Mouse (Mus musculus): ENCODE results near the gene Msi2.

Msi2 gene

DNA sequence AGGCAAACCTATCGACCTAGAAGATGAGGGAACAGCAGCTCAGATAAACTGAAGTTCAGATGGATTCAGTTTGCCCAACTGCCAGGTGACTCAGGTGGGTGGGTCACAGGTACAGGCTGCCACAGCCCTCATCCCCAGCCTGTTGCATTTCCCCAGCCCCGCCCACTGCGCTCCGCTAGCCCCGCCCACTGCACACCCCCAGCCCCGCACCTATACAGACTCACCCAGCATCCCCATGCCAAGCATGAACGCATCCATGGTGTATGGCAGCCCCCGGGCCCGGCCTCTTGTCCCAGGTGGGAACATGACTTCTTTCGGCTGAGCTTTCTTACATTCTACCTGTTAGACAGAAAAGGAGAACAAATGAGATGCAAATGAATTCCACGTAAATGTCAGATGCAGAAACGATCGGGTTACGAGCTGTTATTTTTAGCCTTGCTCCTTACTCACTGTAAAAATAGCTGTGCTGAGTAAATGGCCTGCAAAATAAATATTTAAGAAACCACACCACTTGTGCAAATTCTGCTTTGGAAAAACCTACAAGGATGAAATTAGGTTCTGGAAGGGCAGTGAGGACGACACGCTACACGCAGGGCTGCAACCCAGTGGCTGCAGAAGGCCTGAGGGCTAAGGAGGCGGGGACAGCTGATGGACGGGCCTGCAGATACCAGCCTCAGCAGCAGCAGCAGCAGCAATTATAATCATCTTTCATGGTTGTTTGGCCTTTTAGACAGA lies 323.8 kb downstream of the Msi2 start:
- DNase-seq = no peak

DNA sequence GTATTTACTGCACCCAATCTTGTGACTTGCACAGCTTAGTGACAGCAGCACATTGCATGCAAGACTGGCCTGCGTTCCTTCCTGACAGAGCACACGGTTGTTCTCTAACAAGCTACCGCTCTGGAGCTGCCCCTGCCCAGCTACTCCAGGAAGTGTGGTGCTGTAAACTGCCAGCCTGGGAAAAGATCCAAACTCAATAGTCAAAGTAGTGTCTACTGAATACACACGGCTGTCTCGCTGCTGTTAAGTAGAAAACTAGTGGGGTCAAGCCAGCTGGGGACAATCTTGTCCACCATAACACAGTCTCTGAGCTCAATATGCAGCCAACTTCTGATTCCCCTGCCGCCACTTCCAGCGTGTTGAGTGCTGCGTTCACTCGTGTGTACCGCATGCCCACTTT lies 325.6 kb downstream of the Msi2 start:
- DNase-seq = peak; percentile 17

DNA sequence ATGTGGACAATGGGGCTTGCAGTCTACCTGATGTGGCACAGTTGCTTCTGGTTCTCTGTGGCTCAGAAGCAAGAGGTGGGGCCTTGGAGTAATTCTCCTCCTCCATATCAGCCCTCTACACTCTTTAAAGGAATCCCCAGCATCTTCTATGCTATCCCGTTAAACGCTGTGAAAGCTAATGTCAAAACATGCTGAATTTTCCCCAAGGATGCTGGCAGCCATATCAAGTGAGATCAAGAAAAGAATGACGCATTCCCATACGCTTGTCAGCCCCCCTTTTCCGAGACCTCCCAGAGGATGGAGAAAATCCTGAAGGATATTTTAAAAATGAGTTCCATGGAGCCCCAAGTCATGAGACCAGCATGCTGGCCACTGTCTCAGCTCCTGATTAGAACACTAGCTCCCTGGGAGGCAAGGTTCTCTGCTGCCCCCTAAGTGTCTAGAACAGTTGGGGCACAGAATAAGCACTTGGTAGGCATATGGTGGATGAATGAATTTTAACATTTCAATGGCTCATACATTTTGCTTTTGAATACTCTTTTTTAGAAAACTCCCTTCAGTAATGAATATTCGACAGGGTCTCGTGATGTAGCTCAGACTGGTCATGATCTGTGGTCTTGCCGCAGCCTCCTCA lies 327.0 kb downstream of the Msi2 start:
- no peak for DNase-seq

DNA sequence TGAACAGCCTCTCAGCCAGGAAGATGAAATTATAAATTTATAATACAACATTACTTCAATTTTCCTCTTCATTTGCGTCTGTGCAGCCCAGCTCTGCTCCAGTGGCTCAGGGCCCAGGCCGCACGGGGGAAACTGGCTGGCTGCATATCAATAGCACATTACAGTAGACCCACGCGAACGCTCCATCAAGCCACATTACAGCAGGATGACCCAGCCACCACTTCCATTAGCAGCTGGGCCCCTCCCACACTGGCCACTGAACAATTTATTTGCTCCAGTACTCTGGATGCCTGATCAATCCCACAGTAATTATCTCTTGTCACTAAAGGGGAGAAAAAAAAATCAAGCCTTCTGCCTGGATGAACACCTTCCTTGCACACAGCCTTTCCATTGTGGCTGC lies 328.8 kb downstream of the Msi2 start:
- DNase-seq = no peak

DNA sequence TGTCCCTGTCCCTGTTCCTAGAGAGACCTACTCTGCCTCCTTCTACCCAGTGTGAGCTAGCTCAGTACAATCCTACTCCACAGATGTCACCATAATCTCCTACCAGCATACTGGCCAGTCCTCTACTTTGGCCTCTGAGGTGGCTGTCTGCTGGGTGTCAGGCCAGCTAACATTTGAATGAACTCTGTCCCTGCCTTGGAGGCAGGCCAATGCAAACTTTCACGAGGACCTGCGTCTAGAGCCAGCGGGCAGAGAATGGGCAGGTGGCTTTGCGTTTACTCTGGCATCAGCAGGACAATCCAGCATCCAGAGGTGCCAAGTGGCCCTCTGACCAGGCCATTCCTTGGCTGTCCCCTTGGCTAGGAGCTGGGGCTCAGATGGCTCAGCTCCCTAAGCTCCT lies 331.4 kb downstream of the Msi2 start:
- DNase-seq = peak; percentile 57

DNA sequence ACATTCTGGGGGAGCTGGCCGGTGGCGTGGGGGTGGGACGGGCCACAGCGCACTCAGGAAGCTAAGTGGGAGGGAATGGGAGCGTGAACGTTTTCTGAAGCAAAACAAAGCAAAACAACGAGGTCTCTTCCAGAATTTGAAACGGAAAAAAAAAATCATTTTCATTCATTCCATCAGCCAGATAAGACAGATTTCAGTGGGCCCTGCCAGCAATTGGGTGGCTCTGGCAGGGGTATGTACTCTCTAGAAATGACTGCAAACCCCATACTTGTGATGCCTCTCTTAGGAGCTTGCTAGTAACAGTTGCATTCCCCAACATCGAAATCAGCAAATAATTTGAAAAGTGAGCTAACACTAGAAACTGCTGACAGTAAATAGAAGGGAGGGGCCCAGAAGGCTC lies 335.9 kb downstream of the Msi2 start:
- no peak for DNase-seq

DNA sequence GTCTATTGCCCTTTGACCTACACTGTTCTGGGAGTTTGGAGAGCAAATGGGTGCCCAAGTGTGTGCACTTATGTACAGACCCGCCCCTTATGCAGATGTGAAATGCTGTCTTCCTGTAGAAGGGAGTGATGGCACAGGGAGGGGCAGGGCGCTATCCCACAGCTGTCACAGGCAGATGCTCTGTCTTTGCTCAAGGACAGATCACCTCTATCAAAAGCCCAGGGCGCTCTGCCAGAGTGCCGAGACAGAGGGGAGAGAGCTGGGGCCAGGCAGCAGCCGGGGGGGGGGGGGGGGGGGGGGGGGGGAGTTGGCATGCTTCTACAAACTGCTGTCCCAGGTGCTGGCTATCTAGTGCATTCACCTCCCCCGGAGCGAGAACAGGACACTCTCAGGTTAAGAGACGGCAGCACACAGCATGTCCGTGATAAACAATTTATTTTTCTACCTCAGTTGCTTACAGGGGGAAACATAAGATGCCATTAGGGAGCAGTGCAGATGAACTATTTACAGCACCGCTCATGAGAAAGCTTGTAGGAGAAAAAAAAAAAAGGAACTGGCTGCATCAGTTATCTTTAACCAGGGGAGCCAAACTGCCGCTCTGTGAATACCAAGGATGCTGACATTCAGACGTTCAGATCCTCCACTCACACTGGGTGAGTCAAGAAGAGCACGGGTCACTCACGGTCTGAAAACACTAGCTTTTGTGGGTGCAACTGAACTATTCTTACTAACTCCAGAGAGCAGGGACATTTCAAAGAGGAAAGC lies 337.0 kb downstream of the Msi2 start:
- DNase-seq = no peak

DNA sequence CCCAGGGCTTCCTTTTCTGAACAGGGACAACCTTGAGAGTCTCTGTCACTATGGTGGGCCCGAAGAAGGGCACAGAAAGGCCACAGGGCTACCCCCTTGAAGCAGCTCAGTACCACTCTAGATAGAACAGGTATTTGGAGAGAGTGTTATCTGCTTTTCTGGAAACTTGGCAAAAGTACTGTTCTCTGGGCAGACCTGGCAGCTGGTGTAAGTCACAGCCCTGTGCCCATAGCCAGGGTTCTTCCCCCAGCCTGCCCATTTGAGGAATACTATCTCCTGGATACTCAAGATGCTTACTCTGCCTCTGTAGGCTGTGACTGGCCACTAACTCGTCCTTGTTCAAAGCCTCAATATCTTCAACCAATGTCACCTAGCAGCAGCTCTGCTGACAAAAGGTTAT lies 338.7 kb downstream of the Msi2 start:
- no peak for DNase-seq

DNA sequence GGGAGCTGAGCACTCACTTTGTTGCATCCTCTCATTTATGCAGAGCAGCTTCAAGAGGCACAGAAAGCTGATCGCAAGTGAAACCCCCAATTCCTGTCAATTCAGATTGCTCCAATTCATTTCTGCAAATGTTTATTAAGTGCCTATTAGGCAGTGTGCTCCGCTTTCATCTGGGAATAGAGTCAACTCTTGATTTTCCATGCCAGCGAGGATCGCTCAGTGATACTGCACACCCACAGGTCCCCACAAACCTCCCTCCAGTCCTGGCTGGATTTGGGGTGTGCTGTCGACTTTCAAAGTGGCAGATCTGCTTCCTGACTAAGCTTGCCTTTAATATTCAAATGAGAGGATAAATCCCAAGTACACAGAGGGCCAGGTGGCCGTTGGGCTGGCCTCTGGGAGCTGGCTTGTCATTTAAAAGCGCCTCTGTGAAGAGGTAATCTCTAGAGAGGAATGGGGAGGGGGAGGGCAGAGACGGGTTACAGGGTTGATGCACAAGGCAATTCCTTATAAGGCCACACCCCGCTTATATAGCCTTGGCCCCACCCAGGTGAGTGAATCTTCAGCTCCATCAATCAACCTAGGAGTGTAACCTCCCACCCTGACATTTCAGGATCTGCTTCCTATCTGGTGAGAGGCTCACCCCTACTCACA lies 339.5 kb downstream of the Msi2 start:
- no peak for DNase-seq

DNA sequence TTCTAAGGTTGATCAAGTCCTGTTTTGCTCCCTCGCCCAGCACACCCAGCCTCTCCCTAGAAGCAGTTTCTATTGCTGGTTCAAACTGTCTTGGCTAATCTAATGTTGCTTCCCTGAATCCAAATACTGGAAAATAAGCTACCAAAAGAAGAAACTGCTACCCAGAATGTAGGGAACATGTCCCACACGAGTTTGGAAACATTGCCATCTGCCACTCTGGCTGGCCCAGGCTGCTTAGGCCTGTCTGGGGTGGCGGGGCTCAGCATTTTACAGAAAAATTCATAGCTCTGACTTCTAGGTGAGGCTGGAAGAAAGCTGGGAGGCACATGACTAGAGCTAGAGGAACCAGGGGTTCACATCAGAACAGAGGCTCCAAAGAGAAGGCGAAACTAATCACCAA lies 345.7 kb downstream of the Msi2 start:
- no peak for DNase-seq

DNA sequence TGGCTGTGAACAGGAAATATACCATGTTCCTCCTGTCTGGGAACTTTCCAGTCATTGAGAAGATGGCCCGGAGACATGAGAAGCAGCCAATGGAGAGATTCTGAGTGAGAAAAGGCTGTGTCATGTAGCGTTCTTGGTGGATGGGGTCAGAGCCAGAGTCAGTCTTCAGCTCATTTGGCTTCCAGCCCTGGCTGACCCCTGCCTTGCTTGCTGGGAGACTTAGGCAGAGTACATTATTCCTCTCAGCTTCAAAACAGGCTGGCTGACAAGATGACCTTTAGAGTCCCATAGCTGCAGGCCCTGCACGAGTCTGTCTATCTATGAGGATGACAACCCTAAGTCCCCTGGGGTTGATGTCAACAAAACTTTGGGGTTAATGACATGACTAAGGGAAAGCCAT lies 348.4 kb downstream of the Msi2 start:
- peak; percentile 17 for DNase-seq

DNA sequence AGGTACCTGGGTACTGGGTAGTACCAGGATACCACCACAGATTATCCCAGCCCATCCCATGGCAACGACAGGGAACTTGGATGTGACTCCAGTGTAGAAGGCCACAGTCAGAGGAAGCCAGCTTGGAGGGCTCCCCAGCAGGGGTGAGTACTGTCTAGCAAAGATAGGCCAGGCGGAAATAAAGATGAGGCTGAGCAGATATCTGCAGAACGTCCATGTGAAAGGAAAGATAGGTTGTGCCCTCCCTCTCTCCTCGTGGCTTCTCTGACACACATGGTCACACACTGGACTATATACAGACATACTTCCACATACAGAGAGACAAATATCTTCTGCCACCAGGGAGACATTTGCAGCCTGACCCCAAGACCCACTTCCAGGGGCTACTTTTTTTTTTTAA lies 350.8 kb downstream of the Msi2 start:
- no peak for DNase-seq

DNA sequence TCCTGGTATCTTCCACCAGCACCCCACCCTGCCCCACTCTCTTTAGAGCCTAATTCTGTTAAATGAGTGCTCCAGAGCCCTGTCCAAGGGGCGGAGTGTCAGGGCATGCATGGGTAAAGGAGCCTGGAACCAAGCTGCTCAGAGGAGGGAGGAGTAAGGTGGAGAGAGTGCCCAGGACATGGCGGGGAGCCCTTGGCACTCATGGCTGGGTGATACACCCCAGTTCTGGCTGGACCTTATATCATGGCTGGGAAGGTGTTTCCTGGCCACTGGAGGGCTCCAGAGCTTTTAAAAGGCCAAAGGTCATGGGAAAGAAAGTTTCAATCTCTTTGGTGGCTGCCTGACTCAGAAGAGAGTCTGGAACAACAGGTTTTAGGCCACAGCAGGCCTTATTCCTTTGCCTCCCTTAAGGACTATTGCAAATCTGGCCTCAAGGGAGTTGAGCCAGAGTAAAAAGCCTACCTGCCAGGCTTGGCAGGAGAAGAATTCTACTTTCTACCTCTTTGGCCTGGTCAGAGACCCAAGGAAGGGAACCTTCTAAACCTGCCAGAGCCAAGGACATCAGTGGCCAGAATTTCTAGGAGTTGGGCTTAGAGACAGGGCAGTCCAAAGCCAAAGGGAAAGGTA lies 352.3 kb downstream of the Msi2 start:
- no peak for DNase-seq

DNA sequence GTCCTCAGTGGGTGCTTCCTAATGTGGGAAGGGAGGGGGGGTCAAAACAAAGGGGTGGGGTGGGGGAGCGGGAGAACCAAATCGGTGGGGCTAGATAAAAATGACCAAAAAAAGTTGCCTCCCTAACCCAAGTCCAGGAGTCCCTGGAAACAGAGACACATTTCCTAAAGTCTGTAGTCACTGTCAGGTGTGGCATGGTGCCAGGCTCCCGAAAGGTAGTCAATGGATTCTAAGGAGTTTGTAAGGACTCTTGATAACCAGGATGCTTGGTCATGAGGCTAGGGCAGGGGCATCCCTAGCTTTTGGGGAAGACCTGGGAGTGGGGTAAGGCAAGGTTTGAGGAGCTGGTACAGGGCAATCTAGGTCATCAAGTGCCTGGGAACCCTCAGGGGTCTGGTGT lies 354.1 kb downstream of the Msi2 start:
- no peak for DNase-seq

DNA sequence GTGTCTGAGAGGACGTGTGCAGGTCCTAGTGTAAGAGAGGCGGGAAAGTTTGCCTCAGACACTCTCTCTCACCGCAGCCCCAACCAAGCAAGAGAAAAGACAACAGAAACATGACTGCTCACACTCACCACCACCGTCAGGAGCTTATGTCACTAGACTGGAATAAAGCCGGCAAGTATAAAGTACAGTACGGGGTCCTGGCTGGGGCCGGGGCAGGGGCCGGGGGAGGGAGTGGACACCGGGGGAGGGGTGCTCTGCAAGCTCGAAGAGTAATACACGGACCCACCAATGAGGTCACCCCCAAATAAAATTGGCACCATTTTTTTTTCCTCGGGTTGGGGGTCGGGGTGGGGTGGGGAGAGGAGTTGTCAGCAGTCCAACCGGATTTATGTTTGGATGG lies 354.8 kb downstream of the Msi2 start:
- no peak for DNase-seq

DNA sequence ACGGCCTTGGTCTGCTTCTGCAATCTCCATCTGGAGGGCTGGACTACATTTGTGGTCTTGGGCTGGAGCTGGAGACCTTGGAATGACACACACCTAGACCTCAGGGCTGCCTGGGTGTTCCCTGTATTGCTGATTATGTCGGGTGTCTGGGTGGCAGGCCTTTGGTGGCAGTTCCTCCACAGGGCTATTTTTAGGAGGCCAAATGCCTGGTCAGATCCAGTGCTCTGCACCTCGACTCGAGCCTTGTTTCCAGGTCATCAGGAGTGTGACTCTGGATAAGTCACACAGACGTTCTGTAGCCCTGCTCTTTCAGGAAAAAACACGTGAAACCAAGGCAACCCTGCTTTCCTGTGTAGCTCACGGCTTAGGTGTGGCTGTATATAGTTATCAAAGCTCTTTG lies 358.6 kb downstream of the Msi2 start:
- no peak for DNase-seq

DNA sequence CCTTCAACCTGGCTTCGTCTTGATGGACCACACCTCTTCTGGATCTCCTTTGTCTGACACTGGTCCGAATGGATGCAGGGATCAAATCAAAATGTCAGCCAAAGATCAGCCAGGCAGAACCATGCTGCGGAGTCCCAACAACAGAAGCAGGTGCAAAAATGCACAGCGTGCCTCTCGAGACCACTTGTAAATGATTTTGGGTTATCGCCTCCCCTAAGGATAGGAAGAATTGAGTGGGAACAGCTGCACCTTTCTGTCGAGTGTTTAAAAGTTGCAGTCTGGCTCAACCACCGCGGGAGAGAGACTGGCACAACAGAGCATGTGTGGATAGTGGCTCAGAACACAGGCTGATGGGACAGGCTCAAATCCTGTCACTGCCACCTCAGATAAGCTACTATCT lies 361.0 kb downstream of the Msi2 start:
- DNase-seq = no peak

DNA sequence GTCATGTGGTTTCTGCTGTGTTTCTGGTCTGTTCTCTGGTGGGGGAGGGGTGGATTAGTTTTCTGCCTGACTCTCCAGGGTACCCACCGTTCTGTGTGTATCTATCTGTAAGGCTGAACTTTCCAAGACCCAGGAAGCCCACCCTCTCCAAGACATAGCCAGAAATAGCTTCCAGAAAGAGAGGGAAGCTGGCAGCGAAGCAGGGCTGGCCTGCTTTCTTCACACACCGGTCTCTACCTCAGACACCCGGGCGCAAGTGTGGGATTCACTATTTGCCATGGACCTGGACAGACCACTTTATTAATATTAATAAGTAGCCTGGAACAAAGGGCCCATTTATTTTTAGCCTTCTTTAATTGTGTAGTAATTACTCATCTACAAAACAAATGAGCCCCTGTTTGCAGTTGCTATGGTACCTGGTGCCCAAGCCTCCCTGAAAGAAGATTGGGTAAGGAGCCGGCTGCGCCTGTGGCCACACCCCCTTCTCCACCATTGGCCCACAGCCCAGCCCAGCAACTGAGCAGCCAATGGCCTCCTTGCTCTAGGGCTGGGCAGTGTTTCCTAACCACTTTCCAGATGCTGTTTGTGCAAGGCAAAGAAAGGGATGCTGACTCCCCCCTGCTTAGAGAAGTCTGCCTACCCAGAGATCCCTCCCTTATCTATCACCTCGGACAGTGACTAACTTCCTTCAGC lies 361.6 kb downstream of the Msi2 start:
- peak; percentile 56 for DNase-seq

DNA sequence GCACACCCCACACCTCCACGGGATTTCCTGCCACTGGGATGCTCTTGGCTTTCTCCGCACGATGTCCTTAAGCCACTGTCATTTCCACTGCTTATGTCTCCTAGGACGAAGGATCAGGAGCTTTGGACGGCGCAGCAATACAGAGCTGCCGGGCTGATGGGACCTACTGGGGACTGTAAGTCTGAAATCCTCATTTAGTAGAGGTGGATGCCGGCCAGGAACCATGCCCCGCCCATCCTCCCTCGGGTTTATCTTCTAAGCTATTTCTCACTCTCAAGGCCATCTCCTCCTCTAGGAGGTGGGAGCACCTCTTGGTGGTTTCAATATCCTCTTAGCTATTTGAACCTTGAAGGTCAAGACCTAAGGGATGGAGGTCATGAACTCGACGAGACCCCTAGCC lies 362.3 kb downstream of the Msi2 start:
- DNase-seq = no peak

DNA sequence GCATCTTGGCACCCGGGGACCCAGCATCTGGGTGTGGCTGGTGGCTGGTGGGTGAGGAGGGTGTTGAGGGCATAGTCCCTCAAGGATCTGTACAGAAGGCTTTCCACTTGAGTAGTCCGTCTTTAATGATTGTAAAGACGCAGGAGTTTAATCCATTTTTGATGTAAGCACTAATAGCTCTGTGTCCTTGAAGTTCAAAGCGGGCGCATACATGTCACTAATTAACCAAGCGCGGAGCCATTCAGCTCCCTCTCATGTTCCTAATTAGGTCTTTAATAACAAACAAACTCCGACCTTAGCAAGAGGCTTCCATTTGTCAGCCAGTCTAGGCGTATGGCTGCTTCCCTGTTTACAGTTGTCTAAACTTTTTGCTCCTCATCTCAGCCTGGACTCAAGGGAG lies 363.5 kb downstream of the Msi2 start:
- DNase-seq = no peak

DNA sequence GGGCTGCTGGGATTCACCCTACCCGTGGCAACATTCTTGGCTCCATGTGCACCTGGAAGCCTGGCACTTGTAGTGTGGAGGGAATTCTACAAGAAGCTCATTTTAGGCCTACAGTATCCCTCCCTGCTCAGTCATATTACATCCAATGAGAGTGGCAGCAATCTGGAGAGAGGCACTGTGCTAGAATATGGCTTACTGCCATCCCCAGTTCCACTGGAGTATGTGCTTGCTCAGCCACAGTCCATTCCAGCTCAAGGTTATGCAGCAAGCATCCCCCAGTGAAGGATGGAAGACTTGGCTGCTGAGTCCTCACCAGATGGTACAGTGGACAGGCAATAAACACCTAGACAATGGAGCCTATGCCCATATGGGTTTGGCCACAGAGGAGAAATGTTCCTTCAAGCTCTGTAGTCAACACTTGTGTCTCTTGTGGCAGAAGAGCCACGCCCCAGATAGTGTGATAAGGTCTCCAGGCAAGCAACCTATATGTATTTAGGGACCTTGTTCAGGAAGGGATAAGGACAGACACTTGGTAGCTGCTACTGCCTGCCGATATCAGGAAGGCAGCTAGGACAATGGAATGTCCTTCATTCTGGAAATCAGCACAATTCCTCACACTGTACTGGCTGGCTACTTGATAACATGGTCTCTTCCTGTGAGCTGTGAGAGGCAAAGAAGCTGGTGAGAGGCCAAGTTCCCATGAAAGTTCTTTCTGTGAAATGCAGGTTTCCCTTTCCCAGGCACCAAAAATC lies 366.4 kb downstream of the Msi2 start:
- no peak for DNase-seq

DNA sequence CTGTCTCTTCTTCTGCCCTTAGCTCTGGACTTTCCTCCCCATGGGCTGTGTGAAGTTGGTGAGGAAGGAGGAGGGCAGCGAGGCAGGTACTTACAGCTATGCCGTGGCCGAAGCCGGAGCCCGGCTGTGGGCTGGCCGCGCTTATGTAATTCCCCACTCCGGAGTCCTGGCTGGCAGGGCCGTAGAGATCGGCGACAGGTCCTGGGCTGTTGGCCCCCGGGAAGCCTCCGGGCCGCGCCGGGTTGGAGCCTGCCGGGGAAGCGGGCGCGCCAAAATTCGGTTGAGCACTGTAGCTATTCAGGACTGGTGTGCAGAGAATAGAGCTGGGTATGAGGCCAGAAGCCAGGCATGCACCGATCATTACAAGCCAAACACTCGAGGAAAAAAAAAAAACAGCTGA lies 369.6 kb downstream of the Msi2 start:
- no peak for DNase-seq
